Mouse (Mus musculus): Measurements from ENCODE around the gene 9030612E09Rik. TPM values are rescaled to one million over a fixed set of nuclear protein-coding genes. Genes with fewer than 3 reads are reported as not detected.

The 9030612E09Rik gene
- polyA plus RNA-seq, 1 experiment from 2014 or later = 2.3 TPM

DNA sequence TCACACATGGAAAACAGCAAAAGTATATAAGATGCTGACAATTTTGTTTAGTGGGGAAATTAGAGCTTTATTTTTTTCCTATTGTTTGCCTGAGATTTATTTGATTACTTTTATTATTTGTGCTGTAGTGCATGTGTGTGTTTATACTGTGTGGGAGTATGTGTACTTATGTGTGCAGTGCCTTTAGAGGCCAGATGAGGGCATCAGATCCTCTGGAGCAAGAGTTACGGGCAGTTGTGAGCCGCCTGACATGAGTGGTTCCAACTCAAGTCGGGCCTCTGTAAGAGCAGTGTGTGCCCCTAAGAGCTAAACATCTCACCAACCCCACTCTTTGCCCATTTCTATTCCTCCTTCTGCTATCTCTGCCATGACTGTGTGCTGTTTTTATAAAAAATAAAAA lies 7.7 kb upstream of the 9030612E09Rik start:
- 91% methylated on average over 3 of the region's 3 CpGs for WGBS
- Histone ChIP-seq H3K4me3 (no peak overlapping the region), H3K27ac (replicated peaks) (no peak overlapping the region), H3K9ac (no peak overlapping the region), H3K9me3 (no peaks in the 10 kb centered on the region), H3K4me2 (no peak overlapping the region), H3K4me1 (replicated peaks) (peaks cover 37% of the 10 kb centered on the region), H3K27me3 (no peaks in the 10 kb centered on the region), H3K36me3 (no peaks in the 10 kb centered on the region)
- ATAC-seq (ENCODE audit: low FRiP score, low read depth) = no peak

DNA sequence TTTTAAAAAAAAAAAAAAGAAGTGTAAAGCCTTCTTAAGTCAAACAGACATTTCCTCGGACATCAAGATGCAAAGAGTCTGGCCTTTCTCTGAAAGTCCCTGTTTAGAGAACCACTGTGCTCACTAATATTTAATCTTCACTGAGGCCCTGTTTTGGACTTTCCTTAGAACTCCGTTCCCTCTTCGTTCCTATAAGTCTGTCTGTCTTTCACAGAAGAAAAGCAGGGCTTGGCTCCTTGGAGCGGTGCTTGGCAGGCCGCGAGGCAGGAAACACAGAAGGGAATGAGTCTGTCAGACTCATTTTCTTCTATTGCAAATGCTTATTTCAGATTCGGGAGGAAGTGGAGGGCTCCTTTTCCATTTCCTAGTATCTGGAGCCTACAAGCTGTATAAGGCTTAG lies 5.7 kb upstream of the 9030612E09Rik start:
- Histone ChIP-seq H3K27ac (replicated peaks) (no peak overlapping the region), H3K27me3 (no peaks in the 10 kb centered on the region), H3K4me1 (replicated peaks) (peaks cover 40% of the 10 kb centered on the region), H3K4me2 (no peak overlapping the region), H3K36me3 (no peaks in the 10 kb centered on the region), H3K9me3 (no peaks in the 10 kb centered on the region), H3K9ac (no peak overlapping the region), H3K4me3 (no peak overlapping the region)
- no peak for ATAC-seq (ENCODE audit: low FRiP score, low read depth)
- WGBS = 75% methylated on average over 7 of the region's 7 CpGs

DNA sequence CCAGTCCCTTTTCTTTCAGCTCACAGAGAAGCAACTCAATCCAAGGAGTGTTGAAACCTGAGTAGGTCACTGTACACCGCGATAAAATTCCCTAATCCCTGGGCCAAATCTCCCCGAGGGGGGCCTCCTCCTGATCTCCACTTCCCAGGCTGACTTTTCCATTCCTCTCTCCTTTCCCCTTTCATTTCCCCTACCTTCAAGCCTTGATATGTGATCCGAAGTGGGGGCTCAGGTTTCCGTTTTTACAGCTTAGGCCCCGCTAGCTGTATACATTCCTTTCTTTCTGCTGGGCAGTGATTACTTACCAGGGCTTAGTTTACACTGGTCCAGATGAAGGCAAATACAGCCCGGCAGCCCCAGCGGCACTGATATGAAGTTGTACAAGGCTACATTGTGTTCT lies 3.4 kb upstream of the 9030612E09Rik start:
- Histone ChIP-seq H3K9ac (peak overlapping the region; percentile 28), H3K36me3 (no peaks in the 10 kb centered on the region), H3K4me1 (replicated peaks) (peaks cover 51% of the 10 kb centered on the region), H3K27ac (replicated peaks) (no peak overlapping the region), H3K4me3 (peak overlapping the region; percentile 98), H3K4me2 (peak overlapping the region; percentile 90), H3K9me3 (no peaks in the 10 kb centered on the region), H3K27me3 (no peaks in the 10 kb centered on the region)
- ATAC-seq (ENCODE audit: low FRiP score, low read depth) = no peak
- WGBS = 8% methylated on average over 8 of the region's 8 CpGs

DNA sequence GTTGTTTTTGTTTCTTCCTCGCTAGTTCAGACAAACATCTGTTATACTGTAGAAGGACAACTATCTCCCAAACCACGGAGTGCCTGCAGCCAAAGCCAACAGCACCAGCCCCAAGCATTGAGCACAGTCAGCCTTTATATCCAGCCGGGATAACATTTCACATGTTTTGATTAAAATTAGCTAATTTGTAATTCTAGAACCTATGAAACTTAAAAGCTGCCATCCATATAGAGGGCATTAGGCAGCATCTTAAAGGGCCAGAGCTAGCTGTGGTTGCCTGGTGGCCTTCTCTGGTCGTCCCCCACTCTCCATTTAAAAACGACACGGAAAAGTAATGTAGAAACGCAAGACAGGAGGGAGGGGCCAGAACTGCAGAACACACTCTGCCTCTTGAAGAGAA lies 2.4 kb upstream of the 9030612E09Rik start:
- H3K9ac ChIP-seq = peak overlapping the region; percentile 94
- no peak for ATAC-seq (ENCODE audit: low FRiP score, low read depth)
- no peaks in the 10 kb centered on the region for H3K27me3 ChIP-seq
- 3% methylated on average over 7 of the region's 7 CpGs for WGBS
- H3K4me1 ChIP-seq (replicated peaks) = peaks cover 51% of the 10 kb centered on the region
- peak overlapping the region; percentile 90 for H3K4me2 ChIP-seq
- peak overlapping the region; percentile 98 for H3K4me3 ChIP-seq
- H3K9me3 ChIP-seq = no peaks in the 10 kb centered on the region
- no peaks in the 10 kb centered on the region for H3K36me3 ChIP-seq
- H3K27ac ChIP-seq (replicated peaks) = no peak overlapping the region

DNA sequence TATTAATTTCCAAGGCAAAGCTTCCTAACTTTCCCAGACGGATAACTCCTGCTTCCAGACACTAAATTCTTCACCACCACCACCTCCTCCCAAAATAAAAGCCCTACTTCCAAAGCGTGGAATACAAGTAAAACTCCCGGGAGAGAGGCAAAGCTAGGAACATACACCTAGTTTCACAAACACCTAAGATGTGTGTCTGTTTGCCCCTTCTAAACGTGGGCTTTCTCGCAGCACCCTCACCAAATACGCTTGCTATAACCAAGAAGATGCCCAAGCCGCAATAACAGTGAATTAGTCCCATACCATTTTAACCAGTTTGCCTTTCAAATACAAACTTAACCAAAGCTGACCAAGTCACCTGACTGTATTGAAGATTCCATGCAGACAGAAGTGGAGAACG lies 1.9 kb upstream of the 9030612E09Rik start:
- ATAC-seq (ENCODE audit: low FRiP score, low read depth) = no peak
- H3K9ac ChIP-seq = peak overlapping the region; percentile 94
- no peaks in the 10 kb centered on the region for H3K9me3 ChIP-seq
- H3K36me3 ChIP-seq = no peaks in the 10 kb centered on the region
- H3K4me3 ChIP-seq = peak overlapping the region; percentile 98
- H3K27me3 ChIP-seq = no peaks in the 10 kb centered on the region
- H3K4me2 ChIP-seq = peak overlapping the region; percentile 90
- H3K27ac ChIP-seq (replicated peaks) = peak overlapping the region; percentile 98; the same call in 1 of the 2 replicates
- 2% methylated on average over 8 of the region's 8 CpGs for WGBS
- H3K4me1 ChIP-seq (replicated peaks) = peaks cover 51% of the 10 kb centered on the region

DNA sequence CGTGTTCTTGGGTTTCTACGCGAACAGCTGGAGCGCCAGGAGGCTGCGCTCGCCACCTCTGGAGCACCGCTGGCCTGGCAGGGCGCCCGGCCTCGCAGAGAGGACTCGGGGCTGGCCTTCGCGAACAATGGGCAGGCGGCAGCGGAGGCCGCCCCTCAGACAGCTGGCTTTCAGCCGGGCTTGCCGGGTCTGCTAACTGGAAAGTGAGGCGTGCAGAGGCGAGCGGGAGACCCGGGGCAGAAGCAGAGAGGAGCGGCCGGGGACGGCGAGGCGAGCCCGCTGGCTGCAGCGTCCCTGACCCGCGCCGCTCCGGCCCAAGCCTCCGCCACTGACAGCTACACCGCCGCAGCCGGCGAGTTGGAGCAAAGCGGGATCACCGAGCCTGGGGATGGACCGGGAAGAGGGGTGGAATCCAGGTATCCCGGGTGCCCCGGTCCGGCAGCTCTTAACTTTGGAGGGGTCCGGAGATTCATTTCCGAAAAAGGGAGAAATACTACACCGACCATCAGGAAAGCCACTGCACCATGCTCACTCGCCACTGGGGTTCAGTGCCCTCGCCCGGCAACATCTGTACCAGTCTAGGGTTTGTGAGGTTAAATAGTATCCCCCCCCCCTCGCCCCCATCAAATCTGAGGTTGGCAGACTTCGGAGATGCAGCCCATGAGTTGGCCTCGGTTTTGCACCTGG lies 1.2 kb upstream of the 9030612E09Rik start:
- Histone ChIP-seq H3K9ac (peak overlapping the region; percentile 94), H3K9me3 (no peaks in the 10 kb centered on the region), H3K4me3 (peak overlapping the region; percentile 98), H3K36me3 (no peaks in the 10 kb centered on the region), H3K4me2 (peak overlapping the region; percentile 90), H3K4me1 (replicated peaks) (peaks cover 48% of the 10 kb centered on the region), H3K27ac (replicated peaks) (peak overlapping the region; percentile 98), H3K27me3 (no peaks in the 10 kb centered on the region)
- ATAC-seq (ENCODE audit: low FRiP score, low read depth) = peak; percentile 24
- WGBS = under 1% methylated on average over 51 of the region's 53 CpGs

DNA sequence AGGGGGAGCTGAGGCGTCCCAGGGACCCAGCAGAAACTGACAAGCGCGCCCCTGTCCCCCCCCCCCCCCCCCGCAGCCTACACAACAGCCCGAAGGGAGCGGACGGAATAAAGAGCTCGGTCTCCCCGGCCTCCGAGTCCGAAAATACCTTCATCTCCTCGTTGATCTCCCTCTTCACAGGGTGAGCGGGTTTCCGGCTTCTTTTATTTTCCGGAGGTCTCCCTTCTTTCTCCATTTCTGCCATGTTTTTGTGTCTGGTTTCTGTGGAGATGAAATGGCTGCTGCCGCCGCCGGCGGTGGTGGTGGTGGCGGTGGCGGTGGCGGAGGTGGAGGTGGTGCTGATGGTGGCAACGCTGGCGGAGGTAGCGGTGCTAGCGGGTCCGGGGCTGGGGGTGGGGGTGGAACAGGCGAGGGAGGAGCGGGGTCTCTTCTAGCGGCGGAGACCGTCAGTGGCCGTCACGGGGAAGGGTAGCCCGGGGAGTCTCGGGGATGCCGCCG lies 627 bp upstream of the 9030612E09Rik start:
- 1% methylated on average over 31 of the region's 38 CpGs for WGBS
- peak overlapping the region; percentile 98 for H3K27ac ChIP-seq (replicated peaks)

DNA sequence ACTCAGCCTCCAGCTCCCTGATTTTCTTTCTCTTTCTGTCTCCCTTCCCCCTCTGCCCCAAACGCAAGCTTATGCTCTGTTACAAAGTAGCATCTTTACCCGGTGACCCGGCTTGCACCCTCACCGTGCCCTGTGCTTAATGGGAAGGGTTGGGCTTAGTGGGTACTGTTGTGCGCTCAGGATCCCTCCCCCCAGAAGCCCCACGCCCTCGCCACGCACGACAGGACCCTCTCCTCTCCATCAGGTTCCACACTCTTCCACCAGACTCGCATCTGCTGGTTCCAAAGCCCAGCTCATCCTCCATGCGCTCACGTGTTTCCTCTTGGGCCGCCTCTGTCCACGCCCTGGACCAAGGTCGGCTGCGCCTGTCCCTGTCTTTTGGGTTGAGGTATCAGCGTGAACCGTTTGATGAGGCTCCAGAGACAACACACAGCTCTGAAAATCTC lies 675 bp downstream of the 9030612E09Rik start:
- Histone ChIP-seq H3K9ac (peak overlapping the region; percentile 94), H3K4me2 (peak overlapping the region; percentile 90), H3K36me3 (no peaks in the 10 kb centered on the region), H3K27ac (replicated peaks) (peak overlapping the region; percentile 98), H3K27me3 (no peaks in the 10 kb centered on the region), H3K9me3 (no peaks in the 10 kb centered on the region), H3K4me1 (replicated peaks) (peaks cover 37% of the 10 kb centered on the region), H3K4me3 (peak overlapping the region; percentile 98)
- ATAC-seq (ENCODE audit: low FRiP score, low read depth) = peak; percentile 43; the same call in 1 of the 2 replicates
- WGBS = under 1% methylated on average over 18 of the region's 18 CpGs

More for the DNA sequence above, 627 bp upstream of the 9030612E09Rik start:
- ATAC-seq (ENCODE audit: low FRiP score, low read depth) = peak; percentile 52
- no peaks in the 10 kb centered on the region for H3K36me3 ChIP-seq
- H3K4me2 ChIP-seq = peak overlapping the region; percentile 90
- H3K4me3 ChIP-seq = peak overlapping the region; percentile 98
- H3K9me3 ChIP-seq = no peaks in the 10 kb centered on the region
- no peaks in the 10 kb centered on the region for H3K27me3 ChIP-seq
- H3K9ac ChIP-seq = peak overlapping the region; percentile 94
- peaks cover 45% of the 10 kb centered on the region for H3K4me1 ChIP-seq (replicated peaks)

DNA sequence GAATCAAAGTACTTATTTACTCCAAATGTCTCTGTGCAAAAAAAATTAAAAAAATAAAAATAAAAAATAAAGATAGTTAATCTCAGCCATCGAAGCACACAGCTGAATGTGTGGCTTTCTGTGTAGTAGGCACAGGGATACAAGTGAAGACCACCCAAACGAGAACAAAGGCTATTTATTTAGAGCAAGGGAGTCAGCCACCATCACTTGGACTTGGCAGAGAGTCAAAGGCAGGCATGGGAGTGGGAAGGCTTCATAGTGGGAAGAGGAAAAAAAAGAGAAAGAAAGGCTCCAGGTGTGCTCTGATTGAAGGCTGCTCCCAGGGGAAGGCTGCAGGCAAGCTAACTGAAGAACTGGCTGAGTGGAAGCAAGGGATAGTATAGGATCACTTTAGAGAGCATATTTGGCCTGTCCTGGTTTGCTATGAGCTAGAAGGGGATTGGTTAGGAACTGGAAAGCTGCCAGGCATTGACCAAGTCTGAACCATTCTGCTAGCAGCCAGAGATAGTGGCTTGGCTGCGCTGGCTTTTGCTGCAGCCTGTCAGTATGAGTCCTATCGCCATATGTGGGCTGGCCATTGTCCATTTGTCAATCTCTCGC lies 5.9 kb downstream of the 9030612E09Rik start:
- Histone ChIP-seq H3K27me3 (no peaks in the 10 kb centered on the region), H3K9me3 (no peaks in the 10 kb centered on the region), H3K4me2 (peak overlapping the region; percentile 27; the same call in 1 of the 2 replicates), H3K4me1 (replicated peaks) (peaks cover 17% of the 10 kb centered on the region), H3K27ac (replicated peaks) (peak overlapping the region; percentile 61), H3K36me3 (no peaks in the 10 kb centered on the region), H3K4me3 (no peak overlapping the region), H3K9ac (no peak overlapping the region)
- 20% methylated on average over 5 of the region's 5 CpGs for WGBS
- ATAC-seq (ENCODE audit: low FRiP score, low read depth) = peak; percentile 67

DNA sequence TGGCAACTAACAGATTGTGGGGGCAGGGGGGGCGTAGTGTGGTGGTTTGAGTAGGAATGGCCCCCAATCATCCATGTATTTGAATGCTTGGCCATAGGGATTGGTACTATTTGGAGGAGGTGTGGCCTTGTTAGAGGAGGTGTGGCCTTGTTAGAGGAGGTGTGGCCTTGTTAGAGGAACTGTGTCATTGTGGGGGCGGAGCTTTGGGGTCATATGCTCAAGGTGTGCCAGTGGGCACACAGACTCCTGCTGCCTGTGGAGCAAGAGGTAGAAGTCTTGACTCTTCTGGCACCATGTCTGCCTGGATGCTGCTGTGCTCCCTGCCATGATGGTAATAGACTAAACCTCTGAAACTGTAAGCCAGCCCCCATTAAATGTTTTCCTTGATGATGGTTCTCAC lies 25.7 kb downstream of the 9030612E09Rik start:
- no peak for ATAC-seq (ENCODE audit: low FRiP score, low read depth)
- 91% methylated on average over 2 of the region's 2 CpGs for WGBS

DNA sequence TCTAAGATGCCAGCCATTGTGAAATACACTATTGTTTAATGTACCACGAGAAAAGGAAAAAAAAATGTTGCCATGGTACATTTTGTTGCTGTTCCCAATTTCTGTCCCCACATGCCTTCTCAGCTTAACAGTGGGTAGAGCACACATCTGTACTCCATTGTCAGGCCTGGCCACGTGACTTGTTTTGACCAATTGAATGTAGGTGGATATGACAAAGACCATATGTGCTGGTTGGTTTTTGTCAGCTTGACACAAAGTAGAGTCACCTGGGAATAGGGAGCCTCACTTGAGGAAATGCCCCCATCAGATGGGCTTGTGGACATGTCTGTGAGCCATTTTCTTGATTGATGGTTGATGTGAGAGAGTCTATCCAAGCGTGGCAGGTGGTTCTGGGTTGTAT lies 29.4 kb downstream of the 9030612E09Rik start:
- WGBS = 72% methylated on average over 3 of the region's 3 CpGs

More for the DNA sequence above, 25.7 kb downstream of the 9030612E09Rik start:
- no peaks in the 10 kb centered on the region for H3K9me3 ChIP-seq
- no peak overlapping the region for H3K9ac ChIP-seq
- no peaks in the 10 kb centered on the region for H3K4me1 ChIP-seq (replicated peaks)
- H3K4me2 ChIP-seq = no peak overlapping the region
- no peaks in the 10 kb centered on the region for H3K27me3 ChIP-seq
- H3K36me3 ChIP-seq = no peaks in the 10 kb centered on the region
- H3K4me3 ChIP-seq = no peak overlapping the region
- no peak overlapping the region for H3K27ac ChIP-seq (replicated peaks)

DNA sequence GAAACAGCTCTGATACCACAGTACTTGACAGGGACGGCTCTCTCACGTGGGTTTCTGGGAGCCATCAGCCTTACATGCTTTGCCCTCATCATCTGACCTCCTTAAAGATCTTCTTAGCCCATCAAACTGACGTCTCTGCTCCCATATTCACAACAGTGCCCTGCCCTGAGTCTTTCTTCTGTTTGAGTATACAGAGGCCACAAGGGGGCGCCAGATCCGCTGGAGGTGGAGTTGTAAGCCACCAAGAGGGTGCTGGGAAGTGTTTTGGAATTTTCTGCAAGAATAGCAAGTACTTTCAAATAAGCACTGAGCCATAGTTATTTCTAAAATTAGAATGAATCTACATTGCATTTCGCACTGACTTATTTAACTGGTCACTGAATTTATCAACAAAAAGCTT lies 37.4 kb downstream of the 9030612E09Rik start:
- Histone ChIP-seq H3K4me3 (no peak overlapping the region), H3K9me3 (no peaks in the 10 kb centered on the region), H3K27ac (replicated peaks) (no peak overlapping the region), H3K4me1 (replicated peaks) (no peaks in the 10 kb centered on the region), H3K36me3 (no peaks in the 10 kb centered on the region), H3K4me2 (no peak overlapping the region), H3K27me3 (no peaks in the 10 kb centered on the region), H3K9ac (no peak overlapping the region)
- no peak for ATAC-seq (ENCODE audit: low FRiP score, low read depth)
- WGBS = 22% methylated on average over 6 of the region's 6 CpGs

More for the DNA sequence above, 29.4 kb downstream of the 9030612E09Rik start:
- Histone ChIP-seq H3K36me3 (no peaks in the 10 kb centered on the region), H3K9ac (no peak overlapping the region), H3K4me3 (no peak overlapping the region), H3K9me3 (no peaks in the 10 kb centered on the region), H3K27ac (replicated peaks) (no peak overlapping the region), H3K27me3 (no peaks in the 10 kb centered on the region), H3K4me1 (replicated peaks) (no peaks in the 10 kb centered on the region), H3K4me2 (no peak overlapping the region)
- no peak for ATAC-seq (ENCODE audit: low FRiP score, low read depth)

Data from hindbrain, embryonic 15.5 days (tissue).